Mouse (Mus musculus) forebrain, embryonic 10.5 days (tissue): ENCODE data around the gene Ube2r2. TPM values are rescaled to one million over a fixed set of nuclear protein-coding genes. Genes with fewer than 3 reads are reported as not detected.

Source experiments
- DNase-seq: peaks from one replicate; pipeline ENCODE4 v3.0.0-alpha.2; 2017; ENCODE audit warnings: low spot score; ENCODE audit errors: extremely low spot score
- H3K27ac ChIP-seq: fragments of 300-500 bp; sonication (generic); 2 replicates; pipeline ENCODE4 v1.5.1; 2016; ENCODE audit warnings: mild to moderate bottlenecking
- H3K27me3 ChIP-seq: fragments of 300-500 bp; sonication (generic); 2 replicates; pipeline ENCODE4 v1.6.1; 2016; ENCODE audit warnings: mild to moderate bottlenecking; ENCODE audit not compliant: poor library complexity, severe bottlenecking
- H3K36me3 ChIP-seq: fragments of 300-500 bp; sonication (generic); replicated peaks from 2 replicates; pipeline ENCODE4 v1.6.1; 2016; ENCODE audit warnings: mild to moderate bottlenecking, moderate library complexity
- H3K4me1 ChIP-seq: fragments of 300-500 bp; sonication (generic); 2 replicates; pipeline ENCODE4 v1.6.1; 2016
- H3K4me3 ChIP-seq: fragments of 300-500 bp; sonication (generic); 2 replicates; pipeline ENCODE4 v1.5.1; 2016; ENCODE audit warnings: mild to moderate bottlenecking, moderate library complexity
- H3K9me3 ChIP-seq: fragments of 300-500 bp; sonication (generic); 2 replicates; pipeline ENCODE4 v1.6.1; 2016; ENCODE audit warnings: mild to moderate bottlenecking, moderate library complexity
- WGBS: fragments of 180-500 bp; shearing (Covaris S2); methylation state at CpG from one replicate; pipeline ENCODE4 v1.1.7; 2016; 5-methylcytosine and 5-hydroxymethylcytosine counted together
- polyA plus RNA-seq: library from polyadenylated mRNA; unstranded; fragments of >200 nt; fragmentation: Nextera tagmentation; extraction: Ambion mirVana; gene quantifications from 2 replicates; pipeline ENCODE4 v1.2.1, GENCODE M21; 2016

Ube2r2 gene
- polyA plus RNA-seq, 1 experiment from 2014 or later, result 74.6 TPM

- 93% methylated on average over 8 of the region's 8 CpGs for WGBS
- H3K27ac ChIP-seq, result no peak overlapping the region
- no peak overlapping the region for H3K4me3 ChIP-seq
- peaks cover 100% of the 10 kb centered on the region for H3K36me3 ChIP-seq
- no peaks in the 10 kb centered on the region for H3K4me1 ChIP-seq
- no peaks in the 10 kb centered on the region for H3K9me3 ChIP-seq
- H3K27me3 ChIP-seq, result no peaks in the 10 kb centered on the region
- no peak for DNase-seq
These were observed 66.6 kb downstream of the Ube2r2 start for GRCm38 (mm10) chr4:41202135-41202534.

GRCm38 (mm10) chr4:41205751-41206150, 70.2 kb downstream of the Ube2r2 start:
- Histone ChIP-seq H3K9me3 (no peaks in the 10 kb centered on the region), H3K27ac (no peak overlapping the region), H3K4me3 (no peak overlapping the region), H3K4me1 (no peaks in the 10 kb centered on the region), H3K36me3 (peaks cover 100% of the 10 kb centered on the region), H3K27me3 (no peaks in the 10 kb centered on the region)
- DNase-seq, result no peak
- WGBS, result 93% methylated on average over 8 of the region's 8 CpGs

GRCm38 (mm10) chr4:41208050-41208449, 72.5 kb downstream of the Ube2r2 start:
- no peaks in the 10 kb centered on the region for H3K27me3 ChIP-seq
- H3K36me3 ChIP-seq, result peaks cover 100% of the 10 kb centered on the region
- H3K4me1 ChIP-seq, result no peaks in the 10 kb centered on the region
- WGBS, result 89% methylated on average over 4 of the region's 4 CpGs
- H3K9me3 ChIP-seq, result no peaks in the 10 kb centered on the region
- DNase-seq, result no peak
- H3K27ac ChIP-seq, result no peak overlapping the region
- no peak overlapping the region for H3K4me3 ChIP-seq

GRCm38 (mm10) chr4:41225412-41225811, 89.9 kb downstream of the Ube2r2 start:
- Histone ChIP-seq H3K36me3 (peaks cover 100% of the 10 kb centered on the region), H3K27ac (no peak overlapping the region), H3K9me3 (no peaks in the 10 kb centered on the region), H3K4me1 (no peaks in the 10 kb centered on the region), H3K4me3 (no peak overlapping the region), H3K27me3 (no peaks in the 10 kb centered on the region)
- 95% methylated on average over 1 of the region's 1 CpGs for WGBS
- DNase-seq, result no peak

- Histone ChIP-seq H3K27ac (no peak overlapping the region), H3K4me3 (no peak overlapping the region), H3K4me1 (no peaks in the 10 kb centered on the region), H3K36me3 (peaks cover 100% of the 10 kb centered on the region), H3K9me3 (no peaks in the 10 kb centered on the region), H3K27me3 (no peaks in the 10 kb centered on the region)
- no peak for DNase-seq
- 84% methylated on average over 3 of the region's 3 CpGs for WGBS
These were observed 90.8 kb downstream of the Ube2r2 start for GRCm38 (mm10) chr4:41226351-41226750.

- Histone ChIP-seq H3K4me1 (no peaks in the 10 kb centered on the region), H3K27me3 (no peaks in the 10 kb centered on the region), H3K4me3 (no peak overlapping the region), H3K27ac (no peak overlapping the region), H3K9me3 (no peaks in the 10 kb centered on the region), H3K36me3 (peaks cover 80% of the 10 kb centered on the region)
- DNase-seq, result no peak
- 93% methylated on average over 5 of the region's 5 CpGs for WGBS
These were observed 100.1 kb downstream of the Ube2r2 start for GRCm38 (mm10) chr4:41235621-41236020.

GRCm38 (mm10) chr4:41240916-41241315, 105.4 kb downstream of the Ube2r2 start:
- 86% methylated on average over 3 of the region's 3 CpGs for WGBS
- DNase-seq, result no peak
- peaks cover 4% of the 10 kb centered on the region; the same call in 1 of the 2 replicates for H3K9me3 ChIP-seq
- no peaks in the 10 kb centered on the region for H3K27me3 ChIP-seq
- H3K36me3 ChIP-seq, result peaks cover 81% of the 10 kb centered on the region
- no peak overlapping the region for H3K27ac ChIP-seq
- no peak overlapping the region for H3K4me3 ChIP-seq
- H3K4me1 ChIP-seq, result no peaks in the 10 kb centered on the region

Other genes with a start within 250 kb of the Ube2r2 start
- gene Spink4, start 215.7 kb upstream of the Ube2r2 start, polyA plus RNA-seq, result not detected in 2 replicates
- 185 and 188 TPM in 2 replicates for gene Bag1, start 187.4 kb upstream of the Ube2r2 start, polyA plus RNA-seq
- gene Chmp5, start 187.3 kb upstream of the Ube2r2 start, polyA plus RNA-seq, result 88.3 and 89.5 TPM in 2 replicates
- gene Nfx1, start 164.8 kb upstream of the Ube2r2 start, polyA plus RNA-seq, result 102 and 104 TPM in 2 replicates
- gene Aqp7, start 87.6 kb upstream of the Ube2r2 start, polyA plus RNA-seq, result 0.06 and 0.07 TPM in 2 replicates
- 4.6 and 4.9 TPM in 2 replicates for gene Aqp3, start 37.6 kb upstream of the Ube2r2 start, polyA plus RNA-seq
- gene Nol6, start 11.3 kb upstream of the Ube2r2 start, polyA plus RNA-seq, result 34.3 and 36.9 TPM in 2 replicates
- 88.4 and 88.9 TPM in 2 replicates for gene Ubap2, start 139.4 kb downstream of the Ube2r2 start, polyA plus RNA-seq
- 60.7 and 62.5 TPM in 2 replicates for gene Dcaf12, start 179.1 kb downstream of the Ube2r2 start, polyA plus RNA-seq
- gene Ubap1, start 213.3 kb downstream of the Ube2r2 start, polyA plus RNA-seq, result 65.7 and 66.5 TPM in 2 replicates